Mouse (Mus musculus): Measurements from ENCODE around the gene Rpl10l. TPM values are rescaled to one million over a fixed set of nuclear protein-coding genes. Genes with fewer than 3 reads are reported as not detected.

Rpl10l gene
- not detected in 2 replicates for polyA plus RNA-seq (2014; fragmentation: Nextera tagmentation; extraction: Ambion mirVana)

DNA sequence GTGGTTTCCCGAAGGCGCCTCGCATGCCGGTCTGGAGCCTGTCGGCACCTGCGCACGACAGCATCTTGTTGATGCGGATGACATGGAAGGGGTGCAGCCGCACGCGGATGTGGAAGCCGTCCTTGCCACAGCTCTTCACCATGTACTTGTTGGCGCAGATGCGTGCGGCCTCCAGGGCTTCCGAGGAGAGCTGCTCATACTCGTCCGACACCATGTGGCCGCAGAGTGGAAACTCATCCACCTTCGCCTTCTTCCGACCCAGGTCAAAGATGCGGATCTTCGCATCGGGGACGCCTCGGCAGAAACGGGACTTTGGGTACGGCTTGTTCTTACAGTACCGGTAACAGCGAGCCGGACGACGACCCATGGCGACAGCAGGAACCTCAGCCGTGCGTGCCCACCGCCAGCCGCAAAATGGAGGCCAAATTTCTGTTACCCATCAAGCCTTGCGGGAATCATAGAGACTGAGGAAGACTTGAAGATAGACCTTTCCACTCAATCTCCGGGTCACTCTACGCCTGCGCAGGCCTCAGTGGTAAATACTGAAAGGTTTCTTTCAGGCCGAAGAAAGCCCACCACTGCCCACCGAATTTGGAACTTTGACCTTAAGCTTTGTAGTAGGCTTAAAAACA is at the start of gene Rpl10l:
TSS of gene Rpl10l (minus strand) at position 411 of the 632 bp plus-strand sequence.
- no peak within 1 kb of the TSS for H3K9ac ChIP-seq (ENCODE audit: low read depth, low read length)
- 97% methylated on average over 44 of the region's 44 CpGs for WGBS
- no peaks in the 10 kb centered on the region for H3K4me1 ChIP-seq (ENCODE audit: control insufficient read depth, insufficient read depth, low read length)
- no peak for ATAC-seq (ENCODE audit: low FRiP score, low TSS enrichment)
- H3K27ac ChIP-seq (ENCODE audit: low read depth, low read length): no peak within 1 kb of the TSS
- no peaks in the 10 kb centered on the region for H3K27me3 ChIP-seq (ENCODE audit: control insufficient read depth, insufficient read depth, low read length)
- peaks cover 5% of the 10 kb centered on the region; the same call in 1 of the 2 replicates for H3K9me3 ChIP-seq (ENCODE audit: control insufficient read depth, low read length)
- no peak within 1 kb of the TSS for H3K4me3 ChIP-seq (ENCODE audit: low read length)
- H3K4me2 ChIP-seq (replicated peaks; ENCODE audit: low read depth, low read length): no peak within 1 kb of the TSS
- H3K36me3 ChIP-seq (ENCODE audit: control insufficient read depth, insufficient read depth, low read length): no peaks in the 10 kb centered on the region

- no peak overlapping the region for H3K4me3 ChIP-seq (ENCODE audit: low read length)
- H3K27ac ChIP-seq (ENCODE audit: low read depth, low read length): no peak overlapping the region
- no peaks in the 10 kb centered on the region for H3K27me3 ChIP-seq (ENCODE audit: control insufficient read depth, insufficient read depth, low read length)
- H3K9me3 ChIP-seq (ENCODE audit: control insufficient read depth, low read length): no peaks in the 10 kb centered on the region
- ATAC-seq (ENCODE audit: low FRiP score, low TSS enrichment): no peak
- H3K9ac ChIP-seq (ENCODE audit: low read depth, low read length): no peak overlapping the region
- H3K36me3 ChIP-seq (ENCODE audit: control insufficient read depth, insufficient read depth, low read length): no peaks in the 10 kb centered on the region
- no peaks in the 10 kb centered on the region for H3K4me1 ChIP-seq (ENCODE audit: control insufficient read depth, insufficient read depth, low read length)
- 81% methylated on average over 3 of the region's 3 CpGs for WGBS
- no peak overlapping the region for H3K4me2 ChIP-seq (replicated peaks; ENCODE audit: low read depth, low read length)
Measured at GRCm38 (mm10) chr12:66275890-66276289, 8.3 kb downstream of the Rpl10l start.

DNA sequence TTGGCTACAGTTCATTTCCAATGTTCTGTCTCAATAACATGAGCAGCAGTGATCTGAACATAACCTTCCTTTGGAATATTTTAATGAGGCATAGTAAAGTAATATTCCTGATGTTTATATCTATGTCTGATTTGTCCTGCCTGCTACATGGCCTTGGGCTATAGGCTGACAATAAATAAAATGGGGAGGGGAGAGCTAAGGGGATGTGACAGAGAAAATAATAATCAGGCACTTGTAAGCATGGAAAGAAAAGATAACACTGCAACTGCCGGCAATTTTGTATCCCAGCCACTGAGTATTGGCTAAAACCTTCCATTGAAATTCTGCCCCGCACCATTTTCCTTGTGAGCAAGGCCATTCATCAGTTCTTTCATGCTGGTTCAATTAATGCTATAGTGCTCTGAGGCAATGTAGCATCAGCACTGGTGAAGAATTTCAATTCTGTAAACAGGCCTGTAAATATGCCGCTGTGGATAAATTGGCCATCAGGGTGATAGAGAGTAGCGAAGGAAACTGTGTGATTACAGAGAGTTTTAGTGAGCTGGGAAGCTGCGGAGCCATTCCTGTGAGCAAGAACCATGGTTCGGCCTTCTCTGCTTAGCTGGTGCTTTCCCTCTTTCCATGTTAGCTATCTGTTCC is 38.6 kb downstream of the Rpl10l start:
- 90% methylated on average over 6 of the region's 6 CpGs for WGBS
- Histone ChIP-seq H3K9ac (ENCODE audit: low read depth, low read length) (no peak overlapping the region), H3K27ac (ENCODE audit: low read depth, low read length) (no peak overlapping the region), H3K9me3 (ENCODE audit: control insufficient read depth, low read length) (no peaks in the 10 kb centered on the region), H3K4me3 (ENCODE audit: low read length) (no peak overlapping the region), H3K4me2 (replicated peaks; ENCODE audit: low read depth, low read length) (no peak overlapping the region), H3K27me3 (ENCODE audit: control insufficient read depth, insufficient read depth, low read length) (no peaks in the 10 kb centered on the region), H3K4me1 (ENCODE audit: control insufficient read depth, insufficient read depth, low read length) (no peaks in the 10 kb centered on the region), H3K36me3 (ENCODE audit: control insufficient read depth, insufficient read depth, low read length) (no peaks in the 10 kb centered on the region)
- ATAC-seq (ENCODE audit: low FRiP score, low TSS enrichment): no peak

DNA sequence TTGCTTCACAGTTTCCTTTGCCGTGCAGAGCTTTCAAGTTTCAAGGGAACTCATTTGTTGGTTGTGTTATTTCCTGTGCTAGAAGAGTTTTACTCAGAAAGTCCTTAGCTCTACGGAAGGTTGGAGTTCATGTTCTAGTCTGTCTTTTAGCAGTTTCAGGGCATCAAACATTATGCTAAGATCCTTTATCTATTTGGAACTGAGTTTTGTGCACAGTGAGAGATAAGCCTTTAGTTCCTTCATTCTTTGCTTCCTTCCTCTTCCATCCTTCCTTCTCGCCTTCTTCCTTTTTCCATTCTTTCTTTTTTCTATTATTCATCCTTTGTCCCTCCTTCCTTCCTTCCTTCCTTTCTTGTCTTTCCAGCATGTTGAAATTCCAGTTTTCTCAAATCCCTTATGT is 50.0 kb downstream of the Rpl10l start:
- H3K4me3 ChIP-seq (ENCODE audit: low read length): no peak overlapping the region
- no peak overlapping the region for H3K4me2 ChIP-seq (replicated peaks; ENCODE audit: low read depth, low read length)
- 76% methylated on average over 3 of the region's 3 CpGs for WGBS
- H3K36me3 ChIP-seq (ENCODE audit: control insufficient read depth, insufficient read depth, low read length): no peaks in the 10 kb centered on the region
- no peaks in the 10 kb centered on the region for H3K9me3 ChIP-seq (ENCODE audit: control insufficient read depth, low read length)
- ATAC-seq (ENCODE audit: low FRiP score, low TSS enrichment): no peak
- H3K27me3 ChIP-seq (ENCODE audit: control insufficient read depth, insufficient read depth, low read length): no peaks in the 10 kb centered on the region
- H3K9ac ChIP-seq (ENCODE audit: low read depth, low read length): no peak overlapping the region
- H3K27ac ChIP-seq (ENCODE audit: low read depth, low read length): no peak overlapping the region
- H3K4me1 ChIP-seq (ENCODE audit: control insufficient read depth, insufficient read depth, low read length): no peaks in the 10 kb centered on the region
